Mouse (Mus musculus): ENCODE results near the gene Serbp1.

- TF ChIP-seq CTCF (IDR thresholded peaks at IDR 0.05; ENCODE audit: low read depth), result no peak
- no peak for TF ChIP-seq EP300 (IDR thresholded peaks at IDR 0.05; ENCODE audit: low read depth)
Observed at GRCm38 (mm10) chr6:67302471-67302870, 64.5 kb downstream of the Serbp1 start.
